Mouse (Mus musculus) hematopoietic stem cell, adult 5-6 weeks (primary cell): ENCODE measurements around the gene Pde4d. TPM values are rescaled to one million over a fixed set of nuclear protein-coding genes. Genes with fewer than 3 reads are reported as not detected.
"Not testable (repeated sequence)": the region's sequence is repeated elsewhere in the genome, so short reads cannot be mapped to it uniquely, and the experiment has no call there.

Experiments used
- ATAC-seq, 2 experiments: fragments of 125-278 bp in 1 of 2; replicated peaks in 1 of 2; 2 replicates each; pipeline ENCODE4 v1.8.0; 2016 to 2017; ENCODE audit warnings: inconsistent platforms in 2 of 2, mild to moderate bottlenecking in 2 of 2, moderate number of reproducible peaks in 2 of 2, low read depth in 1 of 2, moderate TSS enrichment in 1 of 2; ENCODE audit not compliant: low FRiP score in 2 of 2, poor library complexity in 2 of 2, severe bottlenecking in 2 of 2, insufficient read depth in 1 of 2, low TSS enrichment in 1 of 2
- total RNA-seq: library from RNA; stranded (forward); fragments of 172-1452, 232-1000 nt; gene quantifications from 2 replicates; pipeline ENCODE4 v1.2.3, GENCODE M21; 2017

Pde4d gene
- total RNA-seq, 1 experiment from 2014 or later = 29.6 TPM

- ATAC-seq = not testable (repeated sequence)
Measured at GRCm38 (mm10) chr13:108734356-108734755, 284.6 kb downstream of the Pde4d start.

- ATAC-seq = no peak
Measured at GRCm38 (mm10) chr13:108751155-108751840, 301.6 kb downstream of the Pde4d start.

- ATAC-seq = no peak
Measured at GRCm38 (mm10) chr13:108757477-108757876, 307.7 kb downstream of the Pde4d start.

- no peak for ATAC-seq
Measured at GRCm38 (mm10) chr13:108758331-108758730, 308.6 kb downstream of the Pde4d start.

GRCm38 (mm10) chr13:108759140-108759539, 309.4 kb downstream of the Pde4d start:
- ATAC-seq = no peak

GRCm38 (mm10) chr13:108763295-108763694, 313.5 kb downstream of the Pde4d start:
- no peak for ATAC-seq

GRCm38 (mm10) chr13:108766020-108766727, 316.4 kb downstream of the Pde4d start:
- ATAC-seq = peak in 1 of 2 experiments; percentile 56; a peak in 1 of 4 replicates

GRCm38 (mm10) chr13:108769465-108770056, 319.8 kb downstream of the Pde4d start:
- no peak for ATAC-seq

GRCm38 (mm10) chr13:108772386-108772785, 322.6 kb downstream of the Pde4d start:
- no peak for ATAC-seq

GRCm38 (mm10) chr13:108774981-108775380, 325.2 kb downstream of the Pde4d start:
- ATAC-seq = peak; percentile 80 to 84

- peak in 1 of 2 experiments; percentile 56; a peak in 2 of 4 replicates for ATAC-seq
Measured at GRCm38 (mm10) chr13:108775882-108776281, 326.1 kb downstream of the Pde4d start.

GRCm38 (mm10) chr13:108797620-108798019, 347.9 kb downstream of the Pde4d start:
- not testable (repeated sequence) for ATAC-seq

- no peak for ATAC-seq
Measured at GRCm38 (mm10) chr13:108809191-108809590, 359.4 kb downstream of the Pde4d start.

GRCm38 (mm10) chr13:108812956-108813355, 363.2 kb downstream of the Pde4d start:
- 0 out of 4 replicates have a peak, but pooled peaks of 1 of the 2 experiments have one; percentile 27 for ATAC-seq

GRCm38 (mm10) chr13:108819846-108820408, 370.2 kb downstream of the Pde4d start:
- peak; percentile 68 to 69 for ATAC-seq

GRCm38 (mm10) chr13:108820487-108820886, 370.7 kb downstream of the Pde4d start:
- no peak for ATAC-seq

- no peak for ATAC-seq
Measured at GRCm38 (mm10) chr13:108821270-108821669, 371.5 kb downstream of the Pde4d start.
